16 mouse cellular contexts compared by ENCODE assay signal in the genomic region with DNA sequence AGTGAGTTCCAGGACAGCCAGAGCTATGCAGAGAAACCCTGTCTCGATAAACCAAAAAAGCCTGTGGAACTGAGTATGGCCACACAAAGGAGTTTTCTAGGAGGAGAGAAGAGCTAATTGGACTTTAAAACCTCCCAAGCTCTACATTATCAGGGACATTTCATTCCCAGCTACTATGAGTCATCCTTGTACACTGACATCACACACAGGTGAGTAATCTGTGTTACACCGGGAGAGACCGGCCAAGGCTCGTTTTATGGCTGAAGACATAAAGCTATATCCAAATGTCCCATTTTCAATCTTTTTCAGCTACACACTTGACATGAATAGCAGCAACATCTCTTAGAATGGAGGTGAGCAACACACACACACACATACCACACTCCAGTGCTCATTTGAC.
"Had no signal": no experiment of that assay in that cellular context is flagged by ENCODE, and none has a peak within 500 bp of the region (broad histone marks: within the 10 kb centered on the region; RNA-seq: fewer than 3 reads in every experiment).

No protein-coding gene starts in this region.

- H3K9me3 ChIP-seq: lung, embryonic 15.5 days; megakaryocyte, embryonic 14.5 days; midbrain, embryonic 13.5 days; midbrain, embryonic 15.5 days; neural tube, embryonic 12.5 days; stomach, embryonic 15.5 days had no signal

- H3K4me3 ChIP-seq: lung, embryonic 15.5 days; megakaryocyte, embryonic 14.5 days; midbrain, embryonic 13.5 days; midbrain, embryonic 15.5 days; neural tube, embryonic 12.5 days; stomach, embryonic 15.5 days had no signal

- H3K27ac ChIP-seq: lung, embryonic 15.5 days; macrophage; midbrain, embryonic 13.5 days; midbrain, embryonic 15.5 days; neural tube, embryonic 12.5 days; stomach, embryonic 15.5 days had no signal

- H3K27me3 ChIP-seq: lung, embryonic 15.5 days; midbrain, embryonic 13.5 days; midbrain, embryonic 15.5 days; neural tube, embryonic 12.5 days; stomach, embryonic 15.5 days had no signal

- H3K9ac ChIP-seq: liver, postnatal 0 days; lung, embryonic 15.5 days; midbrain, embryonic 13.5 days; midbrain, embryonic 15.5 days; neural tube, embryonic 12.5 days; stomach, embryonic 15.5 days had no signal

- DNase-seq: liver, postnatal 0 days; lung, adult 2 months; lung, postnatal 14 days; lung, postnatal 36 days; right cerebral cortex, postnatal 14 days; thymus, adult 18-20 months; thymus, postnatal 14 days; thymus, postnatal 36 days had no signal

- H3K4me2 ChIP-seq: lung, embryonic 15.5 days; midbrain, embryonic 11.5 days; midbrain, embryonic 13.5 days; midbrain, embryonic 15.5 days; neural tube, embryonic 12.5 days; stomach, embryonic 15.5 days had no signal

- H3K36me3 ChIP-seq: lung, embryonic 15.5 days; midbrain, embryonic 13.5 days; midbrain, embryonic 15.5 days; neural tube, embryonic 12.5 days; stomach, embryonic 15.5 days had no signal

- H3K4me1 ChIP-seq: midbrain, embryonic 13.5 days; midbrain, embryonic 15.5 days; neural tube, embryonic 12.5 days had no signal

- ATAC-seq: liver, postnatal 0 days; midbrain, embryonic 15.5 days had no signal
